Mouse (Mus musculus): Measurements from ENCODE around the gene Jmjd6.

The Jmjd6 gene

DNA sequence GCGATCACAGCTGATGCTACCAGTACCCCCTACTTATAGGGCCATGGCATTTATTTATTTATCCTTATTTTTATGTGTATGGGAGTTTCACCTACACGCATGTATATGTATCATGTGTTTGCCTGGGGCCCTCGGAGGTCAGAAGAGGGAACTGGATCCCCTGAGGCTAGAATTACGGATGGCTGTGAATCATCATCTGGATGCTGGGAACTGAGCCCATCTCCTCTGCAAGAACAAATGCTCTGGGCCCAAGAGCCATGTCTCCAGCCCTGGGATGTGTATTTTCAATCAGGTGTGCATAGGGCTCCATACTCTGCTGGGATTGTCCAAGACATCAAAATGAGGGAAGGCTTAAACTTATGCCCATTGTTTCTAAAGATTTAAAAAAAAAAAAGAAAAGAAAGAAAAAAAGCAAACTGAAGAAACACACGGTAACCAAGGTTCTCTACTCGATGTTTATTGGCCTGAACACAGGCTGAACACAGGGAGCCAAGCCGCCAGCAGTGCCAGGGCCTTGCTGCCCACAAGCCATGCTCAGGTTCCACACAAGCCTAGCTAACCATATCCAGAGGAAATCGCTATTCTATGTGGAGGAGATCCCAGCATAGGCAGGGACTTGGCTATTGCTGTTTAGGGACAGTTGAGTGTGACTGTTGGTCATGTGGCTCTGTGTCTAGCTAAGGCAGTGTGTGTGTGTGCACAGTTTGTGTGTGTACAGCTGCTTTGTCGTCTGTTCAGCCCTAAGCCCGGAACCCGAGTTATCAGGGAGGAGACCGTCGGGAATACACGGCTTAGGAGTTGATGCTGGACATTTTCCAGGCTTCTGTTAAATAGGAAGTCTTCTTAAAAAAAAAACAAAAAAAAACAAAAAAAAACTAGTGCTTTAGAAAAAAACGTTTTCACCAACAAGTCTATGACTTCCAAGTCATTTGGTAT lies 36.8 kb downstream of the Jmjd6 start:
- DNase-seq, result no peak

DNA sequence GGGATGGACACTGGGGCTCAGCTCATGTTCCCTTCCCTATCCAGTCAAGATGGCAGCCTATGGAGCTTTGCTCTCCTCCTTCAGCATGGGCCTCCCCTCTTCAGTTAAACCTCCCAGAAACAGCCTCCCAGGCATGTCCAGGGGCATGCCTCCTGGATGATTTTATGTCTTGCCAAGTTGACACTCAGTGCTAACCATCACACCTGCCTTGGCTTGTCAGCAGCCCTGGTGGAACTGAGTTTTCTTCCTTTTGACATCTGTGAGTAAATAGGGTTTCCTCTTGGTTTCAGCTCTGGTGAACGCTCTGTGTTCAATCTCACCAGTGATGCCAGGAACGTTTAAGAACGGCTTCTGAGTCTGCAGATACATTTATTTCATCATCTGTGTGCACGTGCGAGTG lies 40.5 kb downstream of the Jmjd6 start:
- no peak for DNase-seq

DNA sequence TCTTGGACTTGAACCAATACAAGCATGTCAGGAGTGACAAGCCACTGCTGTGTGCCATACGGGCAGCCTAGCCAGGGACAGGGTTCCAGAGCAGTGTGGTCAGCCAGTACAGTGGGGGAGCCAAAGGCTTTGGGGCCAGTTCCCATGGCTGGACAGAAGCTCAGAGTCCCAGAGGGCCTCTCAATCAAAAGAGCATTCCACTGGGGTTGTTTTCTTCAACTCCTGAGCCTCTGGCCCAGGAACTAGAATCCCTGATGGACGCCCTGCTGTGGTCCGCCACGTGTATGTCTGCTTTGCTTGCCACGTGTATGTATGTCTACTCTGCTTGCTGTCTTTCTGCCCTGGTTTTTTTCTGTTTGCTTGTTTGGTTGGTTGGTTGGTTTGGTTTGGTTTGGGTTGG lies 42.1 kb downstream of the Jmjd6 start:
- DNase-seq, result no peak

DNA sequence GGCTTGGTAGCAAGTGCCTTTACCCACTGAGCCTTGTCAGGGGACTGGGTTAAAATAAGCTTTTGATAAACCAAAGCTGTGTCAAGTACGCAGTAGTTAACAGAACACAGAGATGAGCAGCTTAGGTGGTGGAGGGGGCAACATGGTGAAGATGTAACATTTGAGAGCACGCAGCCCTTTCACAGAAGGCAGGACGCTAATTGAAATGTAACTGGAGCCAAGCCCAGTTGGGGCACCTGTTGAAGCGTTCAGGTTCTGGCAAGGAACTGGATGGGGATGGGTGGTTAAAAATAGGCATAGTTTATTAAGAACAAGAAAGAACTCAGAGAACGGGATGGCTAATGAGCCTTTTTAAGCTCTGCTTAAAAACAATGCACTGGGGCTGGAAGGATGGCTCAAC lies 43.9 kb downstream of the Jmjd6 start:
- DNase-seq, result peak in 1 of 2 experiments; percentile 68

Measured in cerebellum, postnatal 25 days (tissue).